Mouse (Mus musculus) thymus, adult 2 months (tissue): Measurements from ENCODE around the gene Zcchc7. TPM values are rescaled to one million over a fixed set of nuclear protein-coding genes. Genes with fewer than 3 reads are reported as not detected.
A peak's percentile ranks its signal among the peaks of the same experiment; 100 is the strongest.

Experiments
- DNase-seq: peaks from one replicate; pipeline ENCODE4 v3.0.0; 2021
- H3K27ac ChIP-seq: fragments of 200-500 bp; 2 replicates; pipeline ENCODE4 v1.5.1; 2012; ENCODE audit warnings: low read length, control low read depth; ENCODE audit not compliant: control insufficient read depth, insufficient read depth
- H3K27me3 ChIP-seq: fragments of 200-500 bp; 2 replicates; pipeline ENCODE4 v1.6.1; 2012; ENCODE audit warnings: mild to moderate bottlenecking, low read length, moderate library complexity, mixed read lengths; ENCODE audit not compliant: control insufficient read depth, insufficient read depth
- H3K36me3 ChIP-seq: fragments of 200-500 bp; 2 replicates; pipeline ENCODE4 v1.6.1; 2012; ENCODE audit warnings: mild to moderate bottlenecking, low read length, moderate library complexity; ENCODE audit not compliant: control insufficient read depth, insufficient read depth
- H3K4me1 ChIP-seq: fragments of 200-500 bp; replicated peaks from 2 replicates; pipeline ENCODE4 v1.6.1; 2012; ENCODE audit warnings: low read length; ENCODE audit not compliant: control insufficient read depth, insufficient read depth
- H3K4me3 ChIP-seq: fragments of 200-500 bp; 2 replicates; pipeline ENCODE4 v1.5.1; 2012; ENCODE audit warnings: mild to moderate bottlenecking, low read length, control low read depth, moderate library complexity; ENCODE audit not compliant: control insufficient read depth, insufficient read depth
- CTCF ChIP-seq: fragments of 200-500 bp; IDR thresholded peaks from 2 replicates; pipeline ENCODE4 v1.5.1; 2012; ENCODE audit warnings: mild to moderate bottlenecking, control low read depth, low read length, moderate library complexity, borderline replicate concordance; ENCODE audit not compliant: control insufficient read depth, poor library complexity, insufficient read depth; ENCODE audit errors: extremely low read depth
- POLR2A ChIP-seq: fragments of 200-500 bp; IDR thresholded peaks from 2 replicates; pipeline ENCODE4 v1.6.1; 2012; ENCODE audit warnings: mild to moderate bottlenecking, low read length, control low read depth, moderate library complexity; ENCODE audit not compliant: control insufficient read depth, poor library complexity, insufficient read depth; ENCODE audit errors: extremely low read depth
- WGBS: fragments of 180-500 bp; shearing (Covaris S2); methylation state at CpG from one replicate; pipeline ENCODE4 v1.1.7; 2018; 5-methylcytosine and 5-hydroxymethylcytosine counted together
- polyA plus RNA-seq: library from polyadenylated mRNA; depleted of rRNA; stranded (reverse); fragments of >200 nt; gene quantifications from 2 replicates; pipeline ENCODE4 v1.2.3, GENCODE M21; 2012; rRNA removed

Gene Zcchc7
- polyA plus RNA-seq: 13.3 and 17.4 TPM in 2 replicates

GRCm38 (mm10) chr4:44755553-44756133, at the start of gene Zcchc7:
Gene Zcchc7 (plus strand): TSS chr4:44755877.
- 8% methylated on average over 15 of the region's 15 CpGs for WGBS
- DNase-seq: no peak
- TF ChIP-seq POLR2A (no peak), CTCF (no peak)

DNA sequence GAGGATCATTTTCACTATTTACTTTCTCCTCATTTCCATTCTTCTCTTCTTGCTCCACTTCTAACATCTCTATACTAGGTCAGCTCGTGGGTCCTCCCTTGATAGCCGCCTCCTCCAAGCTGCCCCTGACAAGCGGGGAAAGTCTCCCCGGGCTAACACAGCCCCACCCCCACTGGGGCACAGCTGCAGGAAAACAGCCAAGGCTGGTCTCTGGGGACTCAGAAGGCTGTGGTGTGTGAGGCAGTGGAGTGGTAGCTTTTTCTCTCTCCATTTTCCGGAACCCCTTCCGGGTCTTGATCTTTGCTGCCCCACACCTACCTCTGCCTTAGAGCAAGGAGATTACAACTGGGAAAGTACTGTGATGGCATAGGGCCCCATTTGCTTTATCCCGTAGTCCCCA, 49.7 kb upstream of the Zcchc7 start:
- no peak overlapping the region for H3K4me3 ChIP-seq
- no peak overlapping the region for H3K27ac ChIP-seq
- H3K27me3 ChIP-seq: peaks cover 23% of the 10 kb centered on the region

More at GRCm38 (mm10) chr4:44755553-44756133, at the start of gene Zcchc7:
- Histone ChIP-seq H3K4me1 (peaks cover 5% of the 10 kb centered on the region), H3K27ac (peak within 1 kb of the TSS; percentile 39; the same call in 1 of the 2 replicates), H3K36me3 (no peaks in the 10 kb centered on the region), H3K4me3 (peak within 1 kb of the TSS; percentile 77), H3K27me3 (no peaks in the 10 kb centered on the region)

GRCm38 (mm10) chr4:44706865-44707264, 48.8 kb upstream of the Zcchc7 start:
- Histone ChIP-seq H3K27me3 (peaks cover 30% of the 10 kb centered on the region), H3K4me3 (no peak overlapping the region), H3K27ac (no peak overlapping the region), H3K4me1 (peaks cover 12% of the 10 kb centered on the region; the same call in 1 of the 2 replicates), H3K36me3 (no peaks in the 10 kb centered on the region)
- 56% methylated on average over 1 of the region's 1 CpGs for WGBS
- DNase-seq: no peak
- TF ChIP-seq CTCF (no peak), POLR2A (no peak)

More for the DNA sequence above, 49.7 kb upstream of the Zcchc7 start:
- TF ChIP-seq CTCF (no peak), POLR2A (no peak)
- 12% methylated on average over 7 of the region's 7 CpGs for WGBS
- Histone ChIP-seq H3K4me1 (peaks cover 12% of the 10 kb centered on the region; the same call in 1 of the 2 replicates), H3K36me3 (no peaks in the 10 kb centered on the region)
- DNase-seq: no peak

DNA sequence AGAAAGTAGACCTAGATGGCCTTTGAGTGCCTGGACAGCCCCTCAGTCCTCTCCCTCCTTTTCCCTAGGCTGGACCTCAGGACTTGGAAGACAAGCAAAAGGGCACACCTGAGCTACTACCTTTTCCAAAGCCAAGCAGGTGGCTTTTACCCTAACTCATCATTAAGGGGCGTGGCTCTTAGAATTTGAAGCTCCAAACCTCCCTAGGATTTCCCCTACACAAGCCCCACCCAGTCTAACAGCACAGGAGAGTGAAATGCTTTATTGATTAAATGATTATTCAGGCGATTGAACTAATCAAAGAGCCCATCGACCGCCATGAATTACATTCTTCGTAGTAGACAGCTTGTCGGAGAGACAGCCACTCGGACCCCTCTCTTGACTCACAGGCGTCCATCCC, 47.4 kb upstream of the Zcchc7 start:
- Histone ChIP-seq H3K4me1 (peaks cover 12% of the 10 kb centered on the region; the same call in 1 of the 2 replicates), H3K4me3 (no peak overlapping the region), H3K36me3 (no peaks in the 10 kb centered on the region), H3K27me3 (peaks cover 28% of the 10 kb centered on the region), H3K27ac (no peak overlapping the region)
- 68% methylated on average over 8 of the region's 8 CpGs for WGBS
- TF ChIP-seq POLR2A (no peak), CTCF (no peak)
- no peak for DNase-seq

- peaks cover 24% of the 10 kb centered on the region for H3K27me3 ChIP-seq
- peaks cover 4% of the 10 kb centered on the region; the same call in 1 of the 2 replicates for H3K4me1 ChIP-seq
- no peak overlapping the region for H3K27ac ChIP-seq
- no peak for DNase-seq
- TF ChIP-seq CTCF (no peak), POLR2A (no peak)
- no peak overlapping the region for H3K4me3 ChIP-seq
- no peaks in the 10 kb centered on the region for H3K36me3 ChIP-seq
Observed at GRCm38 (mm10) chr4:44709091-44709695, 46.5 kb upstream of the Zcchc7 start.

- no peak for TF ChIP-seq POLR2A
- TF ChIP-seq CTCF: no peak
- H3K4me1 ChIP-seq: no peaks in the 10 kb centered on the region
- H3K27me3 ChIP-seq: peaks cover 23% of the 10 kb centered on the region
- no peak within 1 kb of the TSS for H3K4me3 ChIP-seq
- no peak for DNase-seq
- H3K36me3 ChIP-seq: no peaks in the 10 kb centered on the region
- WGBS: 48% methylated on average over 16 of the region's 16 CpGs
- no peak within 1 kb of the TSS for H3K27ac ChIP-seq
Observed at GRCm38 (mm10) chr4:44709740-44710700, 45.7 kb upstream of the Zcchc7 start, which contains the start of gene Pax5. Gene Pax5 (minus strand): TSS chr4:44710487.
